Mouse (Mus musculus) cerebellum, adult 11 months (tissue): Measurements from ENCODE around the gene Olfr361.
"Not testable (repeated sequence)": the region's sequence is repeated elsewhere in the genome, so short reads cannot be mapped to it uniquely, and the experiment has no call there.

Experiments
- DNase-seq: peaks from one replicate; pipeline ENCODE4 v3.0.0; 2022

The Olfr361 gene

DNA sequence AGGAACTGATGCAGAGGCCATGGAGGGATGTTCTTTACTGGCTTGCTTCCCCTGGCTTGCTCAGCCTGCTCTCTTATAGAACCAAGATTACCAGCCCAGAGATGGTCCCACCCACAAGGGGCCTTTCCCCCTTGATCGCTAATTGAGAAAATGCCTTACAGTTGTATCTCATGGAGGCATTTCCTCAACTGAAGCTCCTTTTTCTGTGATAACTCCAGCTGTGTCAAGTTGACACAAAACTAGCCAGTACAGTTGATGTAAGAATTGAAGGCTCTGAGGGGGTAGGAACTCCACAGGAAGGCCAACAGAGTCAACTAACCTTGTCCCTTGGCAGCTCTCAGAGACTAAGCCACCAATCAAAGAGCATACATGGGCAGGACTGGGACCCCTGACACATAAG lies at the start of gene Olfr361:
Gene Olfr361, minus strand, starts transcription at position 101 of the 400 bp plus-strand sequence.
- DNase-seq: not testable (repeated sequence)

GRCm38 (mm10) chr2:37117810-37118209 lies 28.7 kb upstream of the Olfr361 start, which contains the start of gene Olfr362:
Olfr362 (minus strand) TSS chr2:37117910.
- DNase-seq: no peak

GRCm38 (mm10) chr2:37065446-37065845 lies 23.6 kb downstream of the Olfr361 start, which contains the start of gene Olfr360:
Olfr360 (plus strand) TSS chr2:37065746.
- no peak for DNase-seq
